Mouse (Mus musculus): ENCODE measurements at regions not wholly inside any gene's neighbourhood (a gene's known extent, or its start where the extent isn't known, plus 50 kb on each side); places are given as distances from the start of the nearest gene placed in this dataset.

GRCm38 (mm10) chr7:76170481-76170880 is 59.2 kb upstream of the Agbl1 start:
- ATAC-seq (ENCODE audit: low read depth): no peak
- Histone ChIP-seq H3K27me3 (ENCODE audit: control insufficient read depth, insufficient read depth, low read depth, low read length) (no peaks in the 10 kb centered on the region), H3K36me3 (ENCODE audit: control insufficient read depth, insufficient read depth, low read length) (no peaks in the 10 kb centered on the region), H3K9me3 (ENCODE audit: control insufficient read depth, low read length) (no peaks in the 10 kb centered on the region), H3K27ac (ENCODE audit: low read length) (no peak overlapping the region), H3K4me3 (ENCODE audit: low read length) (no peak overlapping the region), H3K4me1 (replicated peaks; ENCODE audit: control insufficient read depth, insufficient read depth, low read length) (no peaks in the 10 kb centered on the region), H3K9ac (ENCODE audit: low read length) (no peak overlapping the region), H3K4me2 (ENCODE audit: low read depth, low read length) (no peak overlapping the region)
- WGBS: 66% methylated on average over 2 of the region's 2 CpGs

- ATAC-seq (ENCODE audit: low read depth): no peak
- Histone ChIP-seq H3K9ac (ENCODE audit: low read length) (no peak overlapping the region), H3K4me3 (ENCODE audit: low read length) (no peak overlapping the region), H3K4me2 (ENCODE audit: low read depth, low read length) (no peak overlapping the region), H3K27me3 (ENCODE audit: control insufficient read depth, insufficient read depth, low read depth, low read length) (no peaks in the 10 kb centered on the region), H3K36me3 (ENCODE audit: control insufficient read depth, insufficient read depth, low read length) (no peaks in the 10 kb centered on the region), H3K4me1 (replicated peaks; ENCODE audit: control insufficient read depth, insufficient read depth, low read length) (no peaks in the 10 kb centered on the region), H3K27ac (ENCODE audit: low read length) (no peak overlapping the region), H3K9me3 (ENCODE audit: control insufficient read depth, low read length) (no peaks in the 10 kb centered on the region)
- WGBS: 41% methylated on average over 5 of the region's 5 CpGs
These were observed 53.5 kb upstream of the Agbl1 start for GRCm38 (mm10) chr7:76176235-76176634.

DNA sequence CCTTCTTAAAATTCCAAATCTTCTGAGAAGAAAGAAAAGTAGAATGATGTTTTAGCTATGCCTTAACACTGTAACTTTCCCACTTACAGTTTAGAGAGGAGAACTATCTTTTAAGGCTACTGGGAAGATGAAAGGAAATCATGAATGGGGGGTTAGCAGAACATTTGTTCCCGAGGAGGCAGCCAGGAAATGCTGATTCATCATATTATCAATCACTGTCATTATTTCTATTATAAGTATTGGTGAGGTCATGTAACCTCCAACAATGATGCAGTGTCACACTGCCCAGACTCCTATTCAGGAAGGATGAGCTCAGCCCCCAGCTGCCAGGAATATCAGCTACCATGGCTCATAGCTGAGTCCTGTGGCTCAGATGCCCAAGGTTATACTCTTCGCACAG is 52.3 kb upstream of the Agbl1 start:
- Histone ChIP-seq H3K4me2 (ENCODE audit: low read depth, low read length) (no peak overlapping the region), H3K27ac (ENCODE audit: low read length) (no peak overlapping the region), H3K36me3 (ENCODE audit: control insufficient read depth, insufficient read depth, low read length) (no peaks in the 10 kb centered on the region), H3K9ac (ENCODE audit: low read length) (no peak overlapping the region), H3K9me3 (ENCODE audit: control insufficient read depth, low read length) (no peaks in the 10 kb centered on the region), H3K4me1 (replicated peaks; ENCODE audit: control insufficient read depth, insufficient read depth, low read length) (no peaks in the 10 kb centered on the region), H3K4me3 (ENCODE audit: low read length) (no peak overlapping the region), H3K27me3 (ENCODE audit: control insufficient read depth, insufficient read depth, low read depth, low read length) (no peaks in the 10 kb centered on the region)
- ATAC-seq (ENCODE audit: low read depth): no peak
- 48% methylated on average over 2 of the region's 2 CpGs for WGBS
